Mouse (Mus musculus) forebrain, embryonic 13.5 days (tissue): Measurements from ENCODE around the gene Cep55. TPM values are rescaled to one million over a fixed set of nuclear protein-coding genes. Genes with fewer than 3 reads are reported as not detected.
A peak's percentile ranks its signal among the peaks of the same experiment; 100 is the strongest.

Experiments used
- ATAC-seq: fragments of 200-750 bp; cut with Nextera tagmentation; 2 replicates; pipeline ENCODE4 v1.8.0; 2017
- H3K27ac ChIP-seq: fragments of 300-500 bp; sonication (generic); 2 replicates; pipeline ENCODE4 v1.5.1; 2015; ENCODE audit warnings: inconsistent platforms, mild to moderate bottlenecking, moderate library complexity
- H3K27me3 ChIP-seq: fragments of 300-500 bp; sonication (generic); 2 replicates; pipeline ENCODE4 v1.6.1; 2015; ENCODE audit warnings: mild to moderate bottlenecking, inconsistent platforms
- H3K36me3 ChIP-seq: fragments of 300-500 bp; sonication (generic); 2 replicates; pipeline ENCODE4 v1.6.1; 2015; ENCODE audit warnings: mild to moderate bottlenecking, inconsistent platforms; ENCODE audit not compliant: poor library complexity, severe bottlenecking
- H3K4me1 ChIP-seq: fragments of 300-500 bp; sonication (generic); 2 replicates; pipeline ENCODE4 v1.6.1; 2015; ENCODE audit warnings: inconsistent platforms
- H3K4me2 ChIP-seq: fragments of 300-500 bp; sonication (generic); 2 replicates; pipeline ENCODE4 v1.6.1; 2015; ENCODE audit warnings: inconsistent platforms, mild to moderate bottlenecking, moderate library complexity
- H3K4me3 ChIP-seq: fragments of 300-500 bp; sonication (generic); 2 replicates; pipeline ENCODE4 v1.5.1; 2015; ENCODE audit warnings: mild to moderate bottlenecking, inconsistent platforms
- H3K9ac ChIP-seq: fragments of 300-500 bp; sonication (generic); 2 replicates; pipeline ENCODE4 v1.6.1; 2015; ENCODE audit warnings: mild to moderate bottlenecking, inconsistent platforms
- H3K9me3 ChIP-seq: fragments of 300-500 bp; sonication (generic); replicated peaks from 2 replicates; pipeline ENCODE4 v1.6.1; 2016; ENCODE audit warnings: inconsistent platforms
- WGBS: fragments of 180-500 bp; shearing (Covaris S2); methylation state at CpG from one replicate; pipeline ENCODE4 v1.1.7; 2015; 5-methylcytosine and 5-hydroxymethylcytosine counted together
- polyA plus RNA-seq: library from polyadenylated mRNA; unstranded; fragments of >200 nt; fragmentation: Nextera tagmentation; extraction: Ambion mirVana; gene quantifications from 2 replicates; pipeline ENCODE4 v1.2.1, GENCODE M21; 2015

Gene Cep55
- polyA plus RNA-seq, 1 experiment from 2014 or later = 37.9 TPM

DNA sequence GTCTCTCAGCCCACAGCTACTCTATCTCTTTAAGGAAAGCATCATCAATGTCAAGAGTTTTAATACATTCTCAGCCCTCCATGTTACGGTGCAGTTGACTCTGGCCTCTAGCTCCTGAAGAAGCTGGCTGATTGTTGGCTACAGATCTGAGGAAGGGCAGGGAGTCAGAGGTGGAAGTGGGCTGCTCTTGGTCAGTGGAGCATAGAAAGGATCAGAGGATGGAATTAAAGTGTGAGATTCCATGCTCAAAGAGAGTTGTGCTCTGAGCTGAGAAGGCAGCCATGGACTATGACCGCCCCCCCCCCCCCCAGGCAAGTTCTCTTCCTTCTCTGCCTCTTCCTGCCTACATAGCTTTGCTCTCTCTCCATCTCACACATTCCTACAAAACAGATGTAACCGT, 24.9 kb upstream of the Cep55 start:
- Histone ChIP-seq H3K9ac (no peak overlapping the region), H3K36me3 (no peaks in the 10 kb centered on the region), H3K4me1 (no peaks in the 10 kb centered on the region), H3K4me3 (no peak overlapping the region), H3K9me3 (no peaks in the 10 kb centered on the region), H3K27me3 (no peaks in the 10 kb centered on the region), H3K4me2 (no peak overlapping the region), H3K27ac (no peak overlapping the region)
- WGBS = 72% methylated on average over 3 of the region's 3 CpGs
- no peak for ATAC-seq

- no peak overlapping the region for H3K4me3 ChIP-seq
- no peaks in the 10 kb centered on the region for H3K9me3 ChIP-seq
- H3K9ac ChIP-seq = no peak overlapping the region
- 0 out of 2 replicates have a peak overlapping the region, but pooled peaks have one; percentile 17 for H3K4me2 ChIP-seq
- no peak overlapping the region for H3K27ac ChIP-seq
- H3K36me3 ChIP-seq = no peaks in the 10 kb centered on the region
- no peaks in the 10 kb centered on the region for H3K27me3 ChIP-seq
- 5% methylated on average over 11 of the region's 23 CpGs for WGBS
- H3K4me1 ChIP-seq = no peaks in the 10 kb centered on the region
- peak; percentile 75 for ATAC-seq
Measured at GRCm38 (mm10) chr19:38030673-38031137, 24.1 kb upstream of the Cep55 start.

GRCm38 (mm10) chr19:38031144-38031543, 23.7 kb upstream of the Cep55 start:
- Histone ChIP-seq H3K27me3 (no peaks in the 10 kb centered on the region), H3K9ac (no peak overlapping the region), H3K9me3 (no peaks in the 10 kb centered on the region), H3K36me3 (no peaks in the 10 kb centered on the region), H3K4me3 (no peak overlapping the region), H3K27ac (no peak overlapping the region), H3K4me1 (no peaks in the 10 kb centered on the region), H3K4me2 (0 out of 2 replicates have a peak overlapping the region, but pooled peaks have one; percentile 17)
- WGBS = 76% methylated on average over 9 of the region's 9 CpGs
- ATAC-seq = peak; percentile 36; the same call in 1 of the 2 replicates

DNA sequence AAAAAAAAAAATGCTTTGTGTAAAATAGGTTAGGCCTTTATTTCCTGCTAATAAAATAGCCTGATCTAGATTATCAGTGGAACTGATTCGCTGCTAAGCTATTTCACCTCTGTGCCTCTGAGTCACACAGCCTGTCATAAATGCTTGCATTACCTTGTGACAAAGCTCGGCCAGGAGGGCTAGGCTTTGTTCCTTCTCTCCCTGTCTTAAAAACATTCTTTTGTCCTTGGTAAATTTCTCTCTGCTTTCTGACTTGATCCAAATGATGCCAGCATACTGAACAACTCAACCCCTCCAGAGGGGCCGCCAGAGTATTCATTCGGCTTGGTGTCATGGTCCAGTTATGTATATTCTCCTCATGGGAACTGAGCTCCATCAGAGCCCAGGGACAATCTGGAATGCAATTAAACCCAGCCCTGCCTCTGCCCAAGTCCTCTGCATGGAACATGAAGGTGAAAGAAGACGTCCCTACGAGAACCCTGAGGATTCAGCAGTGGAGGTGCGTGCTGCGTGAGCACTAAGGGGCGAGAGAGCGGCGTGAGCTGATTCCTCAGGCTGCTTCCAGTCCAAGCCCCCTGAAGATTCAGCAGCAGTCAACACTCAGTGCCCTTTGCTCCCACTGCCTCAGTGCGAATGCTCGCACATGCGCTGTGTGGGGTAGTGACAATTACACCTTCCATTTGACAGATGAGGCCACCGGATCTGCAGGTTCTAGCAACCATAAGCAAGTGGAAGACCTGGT, 21.6 kb upstream of the Cep55 start:
- no peaks in the 10 kb centered on the region for H3K27me3 ChIP-seq
- 85% methylated on average over 15 of the region's 15 CpGs for WGBS
- no peak for ATAC-seq

DNA sequence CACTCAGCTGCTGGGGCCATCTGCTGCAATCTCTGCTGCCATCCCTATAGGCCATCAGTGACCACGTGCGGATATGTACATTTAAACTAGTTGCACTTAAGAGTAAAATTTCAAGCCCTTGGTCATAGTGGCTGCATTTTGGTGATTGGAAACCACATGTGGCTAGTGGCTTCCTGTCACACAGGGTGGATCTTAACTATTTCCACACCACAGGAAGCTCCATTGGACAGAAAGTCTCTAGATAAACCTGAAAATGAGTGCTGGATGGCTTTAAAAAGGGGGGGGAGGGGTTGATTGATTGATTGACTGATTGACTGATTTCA, 21.1 kb upstream of the Cep55 start:
- 86% methylated on average over 2 of the region's 2 CpGs for WGBS
- H3K4me1 ChIP-seq = no peaks in the 10 kb centered on the region
- H3K4me2 ChIP-seq = no peak overlapping the region
- no peak overlapping the region for H3K4me3 ChIP-seq
- no peak overlapping the region for H3K27ac ChIP-seq
- ATAC-seq = no peak
- H3K9me3 ChIP-seq = no peaks in the 10 kb centered on the region
- H3K9ac ChIP-seq = no peak overlapping the region
- H3K27me3 ChIP-seq = no peaks in the 10 kb centered on the region
- no peaks in the 10 kb centered on the region for H3K36me3 ChIP-seq

More for the DNA sequence above, 21.6 kb upstream of the Cep55 start:
- no peak overlapping the region for H3K9ac ChIP-seq
- no peaks in the 10 kb centered on the region for H3K36me3 ChIP-seq
- no peaks in the 10 kb centered on the region for H3K9me3 ChIP-seq
- H3K4me3 ChIP-seq = no peak overlapping the region
- no peak overlapping the region for H3K27ac ChIP-seq
- no peak overlapping the region for H3K4me2 ChIP-seq
- H3K4me1 ChIP-seq = no peaks in the 10 kb centered on the region

- H3K27ac ChIP-seq = no peak overlapping the region
- WGBS = 81% methylated on average over 2 of the region's 2 CpGs
- no peak overlapping the region for H3K4me3 ChIP-seq
- no peaks in the 10 kb centered on the region for H3K36me3 ChIP-seq
- H3K9me3 ChIP-seq = no peaks in the 10 kb centered on the region
- H3K4me1 ChIP-seq = no peaks in the 10 kb centered on the region
- no peak overlapping the region for H3K9ac ChIP-seq
- ATAC-seq = no peak
- no peak overlapping the region for H3K4me2 ChIP-seq
- no peaks in the 10 kb centered on the region for H3K27me3 ChIP-seq
Measured at GRCm38 (mm10) chr19:38034696-38035095, 20.1 kb upstream of the Cep55 start.

GRCm38 (mm10) chr19:38035766-38036165, 19.0 kb upstream of the Cep55 start:
- Histone ChIP-seq H3K27ac (no peak overlapping the region), H3K9me3 (no peaks in the 10 kb centered on the region), H3K4me1 (no peaks in the 10 kb centered on the region), H3K9ac (no peak overlapping the region), H3K4me2 (no peak overlapping the region), H3K4me3 (no peak overlapping the region), H3K27me3 (peaks cover under 1% of the 10 kb centered on the region; the same call in 1 of the 2 replicates), H3K36me3 (no peaks in the 10 kb centered on the region)
- no peak for ATAC-seq
- 82% methylated on average over 2 of the region's 2 CpGs for WGBS

DNA sequence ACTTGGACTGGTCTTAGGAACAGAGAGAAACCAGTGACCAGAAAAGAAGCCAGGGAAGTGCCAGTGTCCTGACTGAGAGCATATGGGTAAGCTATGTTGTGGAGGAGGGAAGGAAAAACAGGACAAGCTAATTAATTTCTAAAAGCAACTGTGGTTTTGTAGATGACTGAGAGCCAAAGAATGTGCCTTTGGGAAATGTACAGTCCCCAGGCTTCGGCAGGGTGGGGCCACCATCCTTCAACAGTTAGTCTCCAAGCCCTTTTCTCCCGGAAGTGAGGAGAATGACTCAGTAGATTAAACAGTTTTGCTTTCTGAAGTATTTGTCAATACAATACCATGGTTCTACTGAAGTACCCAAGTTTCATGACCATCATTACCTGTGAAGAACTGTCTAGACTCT, 16.5 kb upstream of the Cep55 start:
- ATAC-seq = no peak
- no peak overlapping the region for H3K9ac ChIP-seq
- H3K9me3 ChIP-seq = no peaks in the 10 kb centered on the region
- H3K4me2 ChIP-seq = no peak overlapping the region
- 85% methylated on average over 2 of the region's 2 CpGs for WGBS
- H3K27me3 ChIP-seq = peaks cover 23% of the 10 kb centered on the region
- peaks cover 12% of the 10 kb centered on the region for H3K4me1 ChIP-seq
- H3K4me3 ChIP-seq = no peak overlapping the region
- no peak overlapping the region for H3K27ac ChIP-seq
- no peaks in the 10 kb centered on the region for H3K36me3 ChIP-seq

- no peak overlapping the region for H3K4me2 ChIP-seq
- 39% methylated on average over 5 of the region's 5 CpGs for WGBS
Measured at GRCm38 (mm10) chr19:38042261-38042722, 12.5 kb upstream of the Cep55 start.

GRCm38 (mm10) chr19:38043281-38043981, 11.4 kb upstream of the Cep55 start, which contains the start of gene Myof:
TSS of gene Myof (minus strand) at chr19:38043577.
- Histone ChIP-seq H3K36me3 (no peaks in the 10 kb centered on the region), H3K4me3 (peak within 1 kb of the TSS; percentile 34), H3K27ac (no peak within 1 kb of the TSS), H3K4me1 (peaks cover 19% of the 10 kb centered on the region), H3K9ac (peak within 1 kb of the TSS; percentile 55), H3K4me2 (peak within 1 kb of the TSS; percentile 69), H3K27me3 (peaks cover 31% of the 10 kb centered on the region), H3K9me3 (no peaks in the 10 kb centered on the region)
- WGBS = 2% methylated on average over 28 of the region's 28 CpGs
- ATAC-seq = 0 out of 2 replicates have a peak, but pooled peaks have one; percentile 21

More at GRCm38 (mm10) chr19:38042261-38042722, 12.5 kb upstream of the Cep55 start:
- Histone ChIP-seq H3K27me3 (peaks cover 31% of the 10 kb centered on the region), H3K27ac (no peak overlapping the region), H3K36me3 (no peaks in the 10 kb centered on the region), H3K4me3 (no peak overlapping the region), H3K9ac (no peak overlapping the region), H3K4me1 (peaks cover 19% of the 10 kb centered on the region), H3K9me3 (no peaks in the 10 kb centered on the region)
- ATAC-seq = 0 out of 2 replicates have a peak, but pooled peaks have one; percentile 43

GRCm38 (mm10) chr19:38045198-38045597, 9.6 kb upstream of the Cep55 start:
- Histone ChIP-seq H3K4me3 (no peak overlapping the region), H3K27me3 (peaks cover 31% of the 10 kb centered on the region), H3K36me3 (no peaks in the 10 kb centered on the region), H3K9ac (no peak overlapping the region), H3K9me3 (no peaks in the 10 kb centered on the region), H3K4me1 (peaks cover 19% of the 10 kb centered on the region), H3K4me2 (no peak overlapping the region), H3K27ac (no peak overlapping the region)
- 89% methylated on average over 3 of the region's 3 CpGs for WGBS
- no peak for ATAC-seq

DNA sequence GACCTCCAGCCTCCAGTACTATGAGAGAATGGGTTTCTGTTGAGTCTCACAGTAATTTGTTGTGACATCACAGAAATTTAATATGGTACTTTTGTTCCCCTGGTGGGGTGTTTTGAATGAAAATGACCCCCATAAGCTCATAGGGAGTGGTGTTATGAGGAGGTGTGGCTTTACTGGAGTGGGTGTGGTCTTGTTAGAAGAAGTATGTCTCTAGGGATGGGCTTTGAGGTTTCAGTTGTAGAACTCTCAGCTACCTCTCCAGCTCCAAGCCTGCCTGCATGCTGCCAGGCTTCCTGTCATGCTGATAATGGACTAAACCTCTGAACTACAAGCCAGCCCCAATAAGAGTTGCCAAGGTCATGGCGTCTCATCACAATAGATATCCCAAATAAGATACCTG, 5.1 kb upstream of the Cep55 start:
- WGBS = 97% methylated on average over 1 of the region's 1 CpGs
- Histone ChIP-seq H3K27me3 (no peaks in the 10 kb centered on the region), H3K4me3 (no peak overlapping the region), H3K36me3 (no peaks in the 10 kb centered on the region), H3K27ac (no peak overlapping the region), H3K9ac (no peak overlapping the region), H3K4me1 (peaks cover 7% of the 10 kb centered on the region), H3K4me2 (no peak overlapping the region), H3K9me3 (no peaks in the 10 kb centered on the region)
- no peak for ATAC-seq
